Mouse (Mus musculus) megakaryocyte progenitor cell, adult 5-6 weeks (primary cell): ENCODE data around the gene Baiap2. TPM values are rescaled to one million over a fixed set of nuclear protein-coding genes. Genes with fewer than 3 reads are reported as not detected.

Experiments used
- ATAC-seq: replicated peaks from 2 replicates; pipeline ENCODE4 v1.8.0; 2016; ENCODE audit warnings: mild to moderate bottlenecking, moderate TSS enrichment, inconsistent platforms; ENCODE audit not compliant: poor library complexity
- total RNA-seq, 2 experiments: library from RNA; stranded (forward) in 1 of 2; stranded (reverse) in 1 of 2; fragments of 157-497, 149-512 nt in 1 of 2; fragments of 200-1000 nt in 1 of 2; gene quantifications; 2 replicates each; pipeline versions ENCODE4 v1.2.3 to v1.2.4; 2015 to 2017

Baiap2 gene
- total RNA-seq, 2 experiments from 2014 or later = 4.4 to 5.5 TPM

GRCm38 (mm10) chr11:119919432-119919831 lies 23.1 kb upstream of the Baiap2 start:
- no peak for ATAC-seq

GRCm38 (mm10) chr11:119919897-119920296 lies 22.7 kb upstream of the Baiap2 start:
- ATAC-seq = peak; percentile 91

- ATAC-seq = no peak
Measured at GRCm38 (mm10) chr11:119920668-119921067, 21.9 kb upstream of the Baiap2 start.

- ATAC-seq = peak; percentile 91
Measured at GRCm38 (mm10) chr11:119925176-119925575, 17.4 kb upstream of the Baiap2 start.

DNA sequence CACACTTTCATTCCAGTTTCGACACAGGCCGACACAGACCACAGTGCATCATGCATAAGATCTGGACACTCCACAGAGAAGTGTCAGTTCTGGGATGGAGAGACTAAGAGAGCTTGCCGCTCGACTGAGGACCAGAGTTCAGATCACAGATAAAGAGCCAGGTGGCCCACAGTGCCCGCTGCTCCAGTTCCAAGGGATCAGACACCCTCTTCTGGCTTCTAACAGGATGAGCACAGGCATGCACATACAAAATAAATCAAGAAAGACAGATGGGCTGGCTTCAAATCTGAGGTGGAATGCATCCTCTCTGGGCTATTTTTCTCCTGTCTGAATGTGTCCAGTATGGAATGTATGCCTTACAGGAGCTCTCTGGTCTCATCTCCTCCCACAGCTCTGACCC lies 15.8 kb upstream of the Baiap2 start:
- no peak for ATAC-seq

DNA sequence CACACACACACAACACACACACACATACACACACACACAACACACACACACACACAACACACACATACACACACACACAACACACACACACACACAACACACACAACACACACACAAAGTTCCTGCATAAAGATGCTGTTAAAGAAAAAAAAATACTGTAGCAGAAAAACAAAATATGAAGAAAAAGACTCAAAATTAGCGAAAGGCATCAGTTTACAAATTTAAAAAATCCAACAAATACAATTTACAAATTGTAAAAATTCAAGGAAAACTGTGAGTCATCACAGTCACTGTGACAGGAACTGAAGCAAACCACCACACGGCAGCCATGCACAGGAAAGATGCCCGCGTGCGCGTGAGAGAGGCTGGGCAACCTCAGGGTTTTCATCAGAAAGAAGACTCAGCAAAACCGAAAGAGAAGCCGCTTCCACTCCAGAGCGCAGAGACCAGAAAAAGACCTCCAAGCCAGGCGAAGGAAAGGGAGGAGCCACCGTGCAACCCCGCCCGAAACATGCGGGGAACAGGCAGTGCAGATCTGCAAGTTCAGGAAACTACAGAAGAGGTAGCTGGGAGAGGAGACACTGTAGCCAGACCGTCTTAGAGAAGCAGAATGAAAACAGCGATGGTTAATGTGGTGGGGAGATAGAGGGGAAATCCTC lies 14.4 kb upstream of the Baiap2 start:
- ATAC-seq = peak; percentile 73

DNA sequence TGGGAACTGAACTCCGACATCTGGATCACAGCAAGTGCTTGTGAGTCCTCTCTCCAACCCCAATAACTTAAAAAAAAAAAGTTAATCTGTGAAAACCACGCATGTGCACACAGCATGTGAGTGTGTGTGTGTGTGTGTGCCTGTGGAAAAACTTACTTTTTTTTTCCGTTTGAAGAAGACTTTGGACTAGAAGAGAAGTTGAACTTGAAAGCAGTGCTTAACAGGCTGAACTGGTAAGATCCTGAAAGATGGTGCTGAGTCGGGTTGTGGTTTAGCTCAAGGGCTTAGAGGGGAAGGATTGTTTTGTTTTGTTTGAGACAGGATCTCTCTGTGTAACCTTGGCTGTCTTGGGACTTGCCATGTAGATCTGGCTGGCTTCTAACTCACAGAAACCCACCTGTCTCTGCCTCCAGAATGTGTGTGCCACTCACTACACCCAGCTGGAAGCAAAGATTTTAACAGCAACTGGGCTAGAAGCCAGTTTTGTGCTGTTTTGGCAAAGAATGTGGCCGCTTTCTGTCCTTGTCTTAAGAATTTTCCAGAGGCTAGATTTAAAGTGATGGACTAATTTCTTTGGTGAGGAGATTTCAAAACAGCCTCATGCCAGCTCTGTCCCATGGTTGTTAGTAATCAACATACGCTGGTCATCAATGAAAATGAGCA lies 12.8 kb upstream of the Baiap2 start:
- no peak for ATAC-seq

DNA sequence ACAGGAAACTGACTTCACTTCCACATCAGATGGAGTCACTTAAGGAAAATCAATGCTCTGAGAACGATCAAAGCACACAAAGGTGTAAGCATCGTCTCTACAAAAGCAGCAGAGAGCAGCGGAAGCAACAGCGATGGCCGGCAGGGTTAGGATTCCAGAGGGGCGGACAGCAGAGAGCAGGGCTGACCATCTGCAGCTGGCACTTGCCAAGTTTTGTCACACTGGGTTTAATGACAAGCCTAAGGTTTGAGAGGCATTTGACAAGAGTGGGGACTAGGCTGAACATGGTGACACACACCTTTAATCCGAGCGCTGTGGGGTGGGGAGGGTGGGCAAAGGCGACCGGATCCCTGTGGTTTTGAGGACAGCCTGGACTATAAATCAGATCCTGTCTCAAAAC lies 10.8 kb upstream of the Baiap2 start:
- ATAC-seq = no peak

DNA sequence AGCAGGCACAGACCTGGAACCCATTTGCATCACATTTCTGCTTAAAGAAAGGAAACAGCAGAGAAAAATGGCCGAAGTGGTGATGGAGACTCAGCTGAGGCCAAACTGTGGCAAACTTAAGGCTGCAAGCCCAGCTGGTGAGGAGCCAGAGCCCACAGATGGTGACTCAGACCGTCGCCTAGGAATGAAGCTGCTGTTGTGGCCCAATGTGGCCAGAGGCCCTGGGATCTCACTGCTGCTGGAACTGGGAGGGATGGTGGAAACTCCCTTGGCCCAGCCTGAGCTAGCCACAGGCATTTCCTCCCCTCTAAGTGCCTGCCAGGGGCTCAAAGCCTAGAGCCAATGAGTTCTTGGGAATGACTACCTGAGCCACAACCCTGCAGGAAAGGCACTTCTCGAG lies 9.4 kb upstream of the Baiap2 start:
- ATAC-seq = no peak

- no peak for ATAC-seq
Measured at GRCm38 (mm10) chr11:119933819-119934583, 8.6 kb upstream of the Baiap2 start.

DNA sequence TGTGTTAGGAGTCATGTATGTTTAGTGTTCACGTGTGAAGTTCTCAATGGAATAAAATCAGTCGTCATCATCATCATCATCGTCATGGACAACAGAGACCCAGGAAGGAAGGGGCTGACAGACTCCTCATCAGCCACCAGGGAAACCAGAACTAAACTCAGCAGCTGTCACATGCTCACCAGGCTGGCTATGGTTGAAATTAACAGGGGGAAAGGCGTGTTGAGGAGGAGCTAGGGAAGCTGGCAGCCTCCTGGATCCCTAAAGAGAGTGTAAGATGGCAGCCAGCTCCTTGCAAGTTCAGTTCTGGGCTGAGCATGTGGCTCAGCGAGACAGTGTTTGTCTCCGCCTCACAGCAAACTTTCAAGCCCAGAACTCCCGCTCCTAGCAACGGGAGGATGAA lies 7.8 kb upstream of the Baiap2 start:
- ATAC-seq = no peak

- ATAC-seq = peak; percentile 51
Measured at GRCm38 (mm10) chr11:119935457-119935856, 7.1 kb upstream of the Baiap2 start.

GRCm38 (mm10) chr11:119936456-119936855 lies 6.1 kb upstream of the Baiap2 start:
- ATAC-seq = no peak

DNA sequence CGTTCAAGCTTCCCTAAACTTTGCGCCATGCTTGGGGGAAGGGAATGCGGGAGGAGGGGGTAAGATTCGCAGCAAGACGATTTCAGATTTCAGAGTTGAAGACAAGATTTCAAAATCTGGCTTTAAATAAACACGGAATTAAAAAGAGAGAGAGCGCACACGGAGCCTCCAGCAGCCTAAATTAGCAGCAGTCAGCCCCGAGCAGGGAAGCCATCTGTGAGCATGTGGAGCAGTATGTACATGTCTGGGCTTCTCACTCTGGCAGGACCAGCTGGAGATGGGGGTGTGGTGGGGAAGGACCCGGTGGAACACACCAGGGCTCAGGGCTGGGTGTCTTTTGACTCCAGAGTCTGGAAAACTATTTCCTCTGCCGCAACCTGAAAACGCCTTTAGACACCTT lies 5.3 kb upstream of the Baiap2 start:
- ATAC-seq = no peak

- ATAC-seq = no peak
Measured at GRCm38 (mm10) chr11:119937772-119938502, 4.6 kb upstream of the Baiap2 start.

DNA sequence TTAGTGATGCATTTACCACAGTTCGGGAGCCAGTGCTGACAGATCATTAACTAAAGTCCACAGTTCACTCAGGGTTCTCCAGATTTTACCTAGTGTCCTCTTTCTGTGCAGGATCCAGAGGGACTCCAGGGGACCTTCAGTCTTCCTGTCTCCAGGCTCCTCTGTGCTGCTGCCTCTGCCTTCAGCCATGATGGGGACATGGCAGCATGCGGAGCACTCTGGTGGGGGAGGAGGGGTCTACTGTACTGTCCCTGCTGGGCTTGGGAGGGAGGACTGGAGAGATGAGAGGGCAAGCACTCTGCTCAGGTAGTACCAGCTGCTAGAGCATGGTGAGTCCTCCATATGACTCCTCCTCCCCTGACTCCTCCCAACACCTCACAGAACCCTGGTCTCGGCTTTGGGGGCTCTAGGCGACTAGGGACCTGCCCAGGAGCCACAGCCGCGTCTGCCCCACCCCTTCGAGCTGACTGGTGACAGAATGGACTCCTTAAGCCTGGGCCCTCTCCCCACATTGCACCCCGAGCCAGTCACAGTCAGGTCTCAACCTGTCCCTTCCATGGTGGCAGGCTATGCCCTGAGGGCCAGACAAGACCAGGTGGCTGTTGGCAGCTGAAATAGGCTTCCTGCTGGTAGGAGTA lies 3.4 kb upstream of the Baiap2 start:
- ATAC-seq = no peak

DNA sequence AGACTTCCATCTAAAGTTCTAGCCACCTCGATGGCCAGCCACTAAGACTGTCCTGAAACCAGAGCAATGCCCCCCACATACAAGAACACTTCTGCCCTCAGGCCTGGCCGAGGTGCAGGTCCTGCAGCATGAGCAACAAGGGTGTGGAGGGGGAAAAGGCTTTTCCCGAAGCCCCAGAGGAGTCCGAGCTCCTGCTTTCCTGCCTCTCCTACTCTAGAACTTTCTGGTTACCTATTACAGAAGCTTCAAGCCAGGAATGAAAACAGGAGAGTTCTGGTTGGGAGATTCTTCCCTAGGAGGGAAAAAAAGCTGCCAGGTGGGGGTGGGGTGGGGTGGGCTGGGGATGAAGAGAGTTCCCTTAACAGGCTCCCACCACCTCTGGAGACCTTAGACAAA lies 2.9 kb upstream of the Baiap2 start:
- no peak for ATAC-seq

GRCm38 (mm10) chr11:119940142-119940541 lies 2.4 kb upstream of the Baiap2 start:
- no peak for ATAC-seq

GRCm38 (mm10) chr11:119941794-119942193 lies 769 bp upstream of the Baiap2 start:
- no peak for ATAC-seq

- 0 out of 2 replicates have a peak, but pooled peaks have one; percentile 1 for ATAC-seq
Measured at GRCm38 (mm10) chr11:119942201-119942726, 299 bp upstream of the Baiap2 start.
